Mouse (Mus musculus): ENCODE data around the gene Ino80b. TPM values are rescaled to one million over a fixed set of nuclear protein-coding genes. Genes with fewer than 3 reads are reported as not detected.

The Ino80b gene
- polyA plus RNA-seq, 2 experiments, result 14.7 to 35.9 TPM

GRCm38 (mm10) chr6:83156259-83156684 lies 31.0 kb upstream of the Ino80b start, which contains the start of the genes Wdr54 and 1700003E16Rik:
Wdr54 (minus strand) TSS chr6:83156397.
1700003E16Rik (plus strand) TSS chr6:83156404.
- TF ChIP-seq POLR2A (IDR thresholded peaks at IDR 0.05; ENCODE audit: borderline replicate concordance, extremely low read depth, insufficient read depth, insufficient read length), result no peak
- H3K9me3 ChIP-seq (ENCODE audit: control insufficient read depth, low read length), result no peaks in the 10 kb centered on the region
- H3K27ac ChIP-seq (replicated peaks; ENCODE audit: low read depth, low read length), result no peak within 1 kb of the TSS
- peak within 1 kb of the TSS; percentile 54 for H3K4me3 ChIP-seq (replicated peaks; ENCODE audit: low read length)
- peaks cover 20% of the 10 kb centered on the region for H3K36me3 ChIP-seq (ENCODE audit: control insufficient read depth, insufficient read depth, low read length)
- H3K4me1 ChIP-seq (ENCODE audit: control insufficient read depth, insufficient read depth, low read length), result 0 out of 2 replicates have a peak, but pooled peaks cover 3% of the 10 kb centered on the region
- H3K4me2 ChIP-seq (replicated peaks; ENCODE audit: low read depth, low read length, severe bottlenecking), result peak within 1 kb of the TSS; percentile 87
- DNase-seq (ENCODE audit: low spot score), result peak; percentile 68
- ATAC-seq (ENCODE audit: low FRiP score, low read depth), result peak; percentile 91
- peak within 1 kb of the TSS; percentile 54 for H3K9ac ChIP-seq (ENCODE audit: low read depth, low read length, severe bottlenecking)
- peaks cover 14% of the 10 kb centered on the region for H3K27me3 ChIP-seq (ENCODE audit: control insufficient read depth, insufficient read depth, low read length)
- WGBS, result 3% methylated on average over 32 of the region's 32 CpGs

GRCm38 (mm10) chr6:83155552-83156238 lies 30.5 kb upstream of the Ino80b start:
- no peak for DNase-seq (ENCODE audit: low spot score)
- Histone ChIP-seq H3K36me3 (ENCODE audit: control insufficient read depth, insufficient read depth, low read length) (peaks cover 26% of the 10 kb centered on the region), H3K27me3 (ENCODE audit: control insufficient read depth, insufficient read depth, low read length) (peaks cover 8% of the 10 kb centered on the region), H3K4me3 (replicated peaks; ENCODE audit: low read length) (peak overlapping the region; percentile 54), H3K9ac (ENCODE audit: low read depth, low read length, severe bottlenecking) (peak overlapping the region; percentile 54), H3K4me2 (replicated peaks; ENCODE audit: low read depth, low read length, severe bottlenecking) (peak overlapping the region; percentile 87), H3K9me3 (ENCODE audit: control insufficient read depth, low read length) (no peaks in the 10 kb centered on the region), H3K4me1 (ENCODE audit: control insufficient read depth, insufficient read depth, low read length) (0 out of 2 replicates have a peak, but pooled peaks cover 3% of the 10 kb centered on the region), H3K27ac (replicated peaks; ENCODE audit: low read depth, low read length) (no peak overlapping the region)
- ATAC-seq (ENCODE audit: low FRiP score, low read depth), result peak; percentile 4; the same call in 1 of the 2 replicates
- TF ChIP-seq POLR2A (IDR thresholded peaks at IDR 0.05; ENCODE audit: borderline replicate concordance, extremely low read depth, insufficient read depth, insufficient read length), result 0 out of 2 replicates have a peak, but pooled peaks have one; percentile 10
- 6% methylated on average over 23 of the region's 23 CpGs for WGBS

DNA sequence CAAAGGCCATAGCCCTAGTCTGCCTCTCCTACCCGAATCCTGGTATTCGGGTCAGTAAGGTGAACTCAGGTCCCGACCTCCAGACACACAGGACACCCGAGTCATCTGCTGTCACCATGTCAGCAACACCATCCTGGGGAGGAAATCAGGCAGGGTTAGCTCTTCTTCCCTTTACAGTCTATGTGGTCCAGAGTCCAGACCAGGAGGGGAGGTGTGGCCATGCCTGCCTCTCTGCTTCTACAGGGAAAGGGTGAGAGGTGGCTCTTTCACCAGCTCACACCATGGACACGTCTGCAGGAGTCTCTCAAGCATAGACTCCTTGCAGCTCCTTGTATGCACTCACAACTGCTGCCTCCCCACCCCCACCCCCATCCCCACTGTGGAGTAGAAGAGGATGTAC lies 28.3 kb upstream of the Ino80b start:
- no peak overlapping the region for H3K27ac ChIP-seq (replicated peaks; ENCODE audit: low read depth, low read length)
- ATAC-seq (ENCODE audit: low FRiP score, low read depth) (no peak), DNase-seq (ENCODE audit: low spot score) (no peak)
- 0 out of 2 replicates have a peak, but pooled peaks cover 3% of the 10 kb centered on the region for H3K4me1 ChIP-seq (ENCODE audit: control insufficient read depth, insufficient read depth, low read length)
- H3K36me3 ChIP-seq (ENCODE audit: control insufficient read depth, insufficient read depth, low read length), result peaks cover 48% of the 10 kb centered on the region
- no peak overlapping the region for H3K4me3 ChIP-seq (replicated peaks; ENCODE audit: low read length)
- H3K27me3 ChIP-seq (ENCODE audit: control insufficient read depth, insufficient read depth, low read length), result no peaks in the 10 kb centered on the region
- 72% methylated on average over 5 of the region's 5 CpGs for WGBS
- H3K9ac ChIP-seq (ENCODE audit: low read depth, low read length, severe bottlenecking), result no peak overlapping the region
- TF ChIP-seq POLR2A (IDR thresholded peaks at IDR 0.05; ENCODE audit: borderline replicate concordance, extremely low read depth, insufficient read depth, insufficient read length), result no peak
- no peak overlapping the region for H3K4me2 ChIP-seq (replicated peaks; ENCODE audit: low read depth, low read length, severe bottlenecking)
- no peaks in the 10 kb centered on the region for H3K9me3 ChIP-seq (ENCODE audit: control insufficient read depth, low read length)

DNA sequence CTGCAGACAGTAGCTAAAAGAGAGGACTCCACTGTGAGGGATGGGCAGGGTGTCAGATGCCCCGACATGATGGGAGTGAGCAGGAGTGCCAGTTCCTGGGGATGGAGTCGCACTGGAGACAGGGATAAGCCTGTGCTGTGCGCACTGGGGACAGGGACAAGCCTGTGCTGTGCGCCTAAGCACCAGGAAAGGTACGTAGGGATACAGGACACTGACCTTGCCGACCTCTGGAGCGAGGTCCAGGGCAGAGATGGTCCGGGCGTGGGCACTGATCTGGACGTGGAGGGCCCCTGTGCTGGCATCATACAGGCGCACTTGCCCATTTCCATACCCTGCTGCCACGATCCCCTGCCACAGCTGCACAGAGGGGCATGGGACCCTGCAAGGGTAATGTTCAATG lies 27.8 kb upstream of the Ino80b start:
- Histone ChIP-seq H3K27me3 (ENCODE audit: control insufficient read depth, insufficient read depth, low read length) (no peaks in the 10 kb centered on the region), H3K27ac (replicated peaks; ENCODE audit: low read depth, low read length) (no peak overlapping the region), H3K4me1 (ENCODE audit: control insufficient read depth, insufficient read depth, low read length) (0 out of 2 replicates have a peak, but pooled peaks cover 3% of the 10 kb centered on the region), H3K36me3 (ENCODE audit: control insufficient read depth, insufficient read depth, low read length) (peaks cover 52% of the 10 kb centered on the region), H3K4me2 (replicated peaks; ENCODE audit: low read depth, low read length, severe bottlenecking) (no peak overlapping the region), H3K4me3 (replicated peaks; ENCODE audit: low read length) (no peak overlapping the region), H3K9ac (ENCODE audit: low read depth, low read length, severe bottlenecking) (no peak overlapping the region), H3K9me3 (ENCODE audit: control insufficient read depth, low read length) (no peaks in the 10 kb centered on the region)
- no peak for TF ChIP-seq POLR2A (IDR thresholded peaks at IDR 0.05; ENCODE audit: borderline replicate concordance, extremely low read depth, insufficient read depth, insufficient read length)
- 86% methylated on average over 12 of the region's 12 CpGs for WGBS
- no peak for ATAC-seq (ENCODE audit: low FRiP score, low read depth)
- no peak for DNase-seq (ENCODE audit: low spot score)

DNA sequence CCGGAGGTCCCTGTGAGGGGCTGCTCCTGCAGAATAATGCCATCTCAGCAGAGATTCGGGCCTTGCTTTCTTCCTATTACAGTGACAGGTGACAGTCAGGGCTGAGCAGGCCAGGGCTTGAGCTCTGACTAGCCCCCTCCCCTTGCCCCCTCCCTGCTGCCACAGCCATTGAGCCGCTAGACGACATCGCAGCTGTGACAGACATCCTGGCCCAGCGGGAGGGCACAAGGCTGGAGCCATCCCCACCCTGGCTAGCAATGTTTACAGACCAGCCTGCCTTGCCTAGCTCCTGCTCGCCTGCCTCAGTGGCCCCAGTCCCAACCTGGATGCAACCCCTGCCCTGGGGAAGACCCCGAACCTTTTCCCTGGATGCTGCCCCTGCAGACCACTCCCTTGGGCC lies 26.5 kb upstream of the Ino80b start:
- Histone ChIP-seq H3K36me3 (ENCODE audit: control insufficient read depth, insufficient read depth, low read length) (peaks cover 66% of the 10 kb centered on the region), H3K4me2 (replicated peaks; ENCODE audit: low read depth, low read length, severe bottlenecking) (no peak overlapping the region), H3K4me1 (ENCODE audit: control insufficient read depth, insufficient read depth, low read length) (0 out of 2 replicates have a peak, but pooled peaks cover 3% of the 10 kb centered on the region), H3K27me3 (ENCODE audit: control insufficient read depth, insufficient read depth, low read length) (no peaks in the 10 kb centered on the region), H3K9me3 (ENCODE audit: control insufficient read depth, low read length) (no peaks in the 10 kb centered on the region), H3K27ac (replicated peaks; ENCODE audit: low read depth, low read length) (no peak overlapping the region), H3K4me3 (replicated peaks; ENCODE audit: low read length) (no peak overlapping the region), H3K9ac (ENCODE audit: low read depth, low read length, severe bottlenecking) (no peak overlapping the region)
- no peak for DNase-seq (ENCODE audit: low spot score)
- no peak for TF ChIP-seq POLR2A (IDR thresholded peaks at IDR 0.05; ENCODE audit: borderline replicate concordance, extremely low read depth, insufficient read depth, insufficient read length)
- 52% methylated on average over 7 of the region's 8 CpGs for WGBS
- ATAC-seq (ENCODE audit: low FRiP score, low read depth), result no peak

Data from limb, embryonic 14.5 days (tissue).